Mouse (Mus musculus) thymus, adult 2 months (tissue): Measurements from ENCODE around the gene Nav3. TPM values are rescaled to one million over a fixed set of nuclear protein-coding genes. Genes with fewer than 3 reads are reported as not detected.

Experiments
- DNase-seq: peaks from one replicate; pipeline ENCODE4 v3.0.0; 2021
- H3K27ac ChIP-seq: fragments of 200-500 bp; 2 replicates; pipeline ENCODE4 v1.5.1; 2012; ENCODE audit warnings: low read length, control low read depth; ENCODE audit not compliant: control insufficient read depth, insufficient read depth
- H3K27me3 ChIP-seq: fragments of 200-500 bp; 2 replicates; pipeline ENCODE4 v1.6.1; 2012; ENCODE audit warnings: mild to moderate bottlenecking, low read length, moderate library complexity, mixed read lengths; ENCODE audit not compliant: control insufficient read depth, insufficient read depth
- H3K36me3 ChIP-seq: fragments of 200-500 bp; 2 replicates; pipeline ENCODE4 v1.6.1; 2012; ENCODE audit warnings: mild to moderate bottlenecking, low read length, moderate library complexity; ENCODE audit not compliant: control insufficient read depth, insufficient read depth
- H3K4me1 ChIP-seq: fragments of 200-500 bp; replicated peaks from 2 replicates; pipeline ENCODE4 v1.6.1; 2012; ENCODE audit warnings: low read length; ENCODE audit not compliant: control insufficient read depth, insufficient read depth
- H3K4me3 ChIP-seq: fragments of 200-500 bp; 2 replicates; pipeline ENCODE4 v1.5.1; 2012; ENCODE audit warnings: mild to moderate bottlenecking, low read length, control low read depth, moderate library complexity; ENCODE audit not compliant: control insufficient read depth, insufficient read depth
- CTCF ChIP-seq: fragments of 200-500 bp; IDR thresholded peaks from 2 replicates; pipeline ENCODE4 v1.5.1; 2012; ENCODE audit warnings: mild to moderate bottlenecking, control low read depth, low read length, moderate library complexity, borderline replicate concordance; ENCODE audit not compliant: control insufficient read depth, poor library complexity, insufficient read depth; ENCODE audit errors: extremely low read depth
- POLR2A ChIP-seq: fragments of 200-500 bp; IDR thresholded peaks from 2 replicates; pipeline ENCODE4 v1.6.1; 2012; ENCODE audit warnings: mild to moderate bottlenecking, low read length, control low read depth, moderate library complexity; ENCODE audit not compliant: control insufficient read depth, poor library complexity, insufficient read depth; ENCODE audit errors: extremely low read depth
- WGBS: fragments of 180-500 bp; shearing (Covaris S2); methylation state at CpG from one replicate; pipeline ENCODE4 v1.1.7; 2018; 5-methylcytosine and 5-hydroxymethylcytosine counted together
- polyA plus RNA-seq: library from polyadenylated mRNA; depleted of rRNA; stranded (reverse); fragments of >200 nt; gene quantifications from 2 replicates; pipeline ENCODE4 v1.2.3, GENCODE M21; 2012

The Nav3 gene
- polyA plus RNA-seq, 1 experiment = 0.46 TPM

DNA sequence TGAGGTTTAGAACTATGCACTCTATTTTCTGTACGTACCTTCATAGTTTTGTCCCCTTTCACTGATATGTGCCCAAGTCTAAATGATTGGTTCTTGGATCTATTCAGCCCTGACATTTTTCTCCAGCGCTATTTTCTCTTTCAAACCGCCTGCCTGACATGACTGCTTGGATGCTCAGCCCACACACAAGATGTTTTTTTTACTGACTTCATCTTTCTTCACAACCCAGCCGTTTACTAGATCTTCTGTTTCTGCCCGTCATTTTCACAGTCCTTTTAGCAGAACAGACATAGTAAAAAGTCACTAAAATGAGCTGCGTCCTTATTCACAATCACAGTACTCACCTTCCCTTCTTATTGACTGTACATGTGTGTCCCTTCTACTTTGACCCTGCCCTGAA lies 656.8 kb downstream of the Nav3 start:
- H3K4me1 ChIP-seq = no peaks in the 10 kb centered on the region
- H3K4me3 ChIP-seq = no peak overlapping the region
- H3K36me3 ChIP-seq = no peaks in the 10 kb centered on the region
- no peak overlapping the region for H3K27ac ChIP-seq
- DNase-seq = no peak
- H3K27me3 ChIP-seq = no peaks in the 10 kb centered on the region
- TF ChIP-seq CTCF (no peak), POLR2A (no peak)
- WGBS = 92% methylated on average over 6 of the region's 6 CpGs

DNA sequence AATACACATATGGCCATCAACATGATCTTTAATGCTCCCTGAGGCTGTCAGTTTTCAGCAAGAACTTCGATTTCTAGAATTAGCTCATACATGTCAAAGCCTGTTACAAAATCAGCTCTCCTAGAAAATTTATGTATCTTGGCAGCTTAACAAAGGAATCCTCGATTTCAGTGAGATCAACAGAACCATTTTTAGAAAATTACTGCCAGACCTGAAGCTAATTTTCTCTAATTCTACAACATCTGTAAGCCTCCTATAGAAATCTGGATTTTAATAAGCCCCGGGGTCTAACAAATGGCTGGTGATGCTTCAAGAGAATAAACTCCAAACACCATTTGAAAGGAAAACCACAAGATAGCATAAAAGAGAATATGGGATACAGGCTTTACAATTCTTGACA lies 659.0 kb downstream of the Nav3 start:
- Histone ChIP-seq H3K27me3 (no peaks in the 10 kb centered on the region), H3K27ac (no peak overlapping the region), H3K4me1 (no peaks in the 10 kb centered on the region), H3K4me3 (no peak overlapping the region), H3K36me3 (no peaks in the 10 kb centered on the region)
- no peak for DNase-seq
- TF ChIP-seq CTCF = no peak
- TF ChIP-seq POLR2A = no peak
- 69% methylated on average over 3 of the region's 3 CpGs for WGBS

GRCm38 (mm10) chr10:109793491-109793890 lies 662.5 kb downstream of the Nav3 start:
- no peaks in the 10 kb centered on the region for H3K36me3 ChIP-seq
- 93% methylated on average over 4 of the region's 4 CpGs for WGBS
- no peak for DNase-seq

GRCm38 (mm10) chr10:109788728-109789127 lies 667.3 kb downstream of the Nav3 start:
- Histone ChIP-seq H3K4me1 (no peaks in the 10 kb centered on the region), H3K4me3 (no peak overlapping the region), H3K36me3 (no peaks in the 10 kb centered on the region), H3K27ac (no peak overlapping the region), H3K27me3 (no peaks in the 10 kb centered on the region)
- WGBS = 79% methylated on average over 2 of the region's 2 CpGs
- no peak for DNase-seq
- TF ChIP-seq CTCF (no peak), POLR2A (no peak)

More at GRCm38 (mm10) chr10:109793491-109793890, 662.5 kb downstream of the Nav3 start:
- H3K4me1 ChIP-seq = no peaks in the 10 kb centered on the region
- no peak overlapping the region for H3K27ac ChIP-seq
- TF ChIP-seq POLR2A = no peak
- H3K27me3 ChIP-seq = no peaks in the 10 kb centered on the region
- no peak overlapping the region for H3K4me3 ChIP-seq

GRCm38 (mm10) chr10:109779109-109779508 lies 676.9 kb downstream of the Nav3 start:
- 91% methylated on average over 4 of the region's 4 CpGs for WGBS
- H3K4me1 ChIP-seq = no peaks in the 10 kb centered on the region
- DNase-seq = no peak
- TF ChIP-seq CTCF (no peak), POLR2A (no peak)
- H3K27me3 ChIP-seq = no peaks in the 10 kb centered on the region
- H3K36me3 ChIP-seq = no peaks in the 10 kb centered on the region
- H3K27ac ChIP-seq = no peak overlapping the region
- H3K4me3 ChIP-seq = no peak overlapping the region

- 95% methylated on average over 8 of the region's 8 CpGs for WGBS
- TF ChIP-seq CTCF (no peak), POLR2A (no peak)
- DNase-seq = no peak
- Histone ChIP-seq H3K4me3 (no peak overlapping the region), H3K27ac (no peak overlapping the region), H3K36me3 (no peaks in the 10 kb centered on the region), H3K27me3 (no peaks in the 10 kb centered on the region), H3K4me1 (no peaks in the 10 kb centered on the region)
Measured at GRCm38 (mm10) chr10:109769092-109769491, 686.9 kb downstream of the Nav3 start.

GRCm38 (mm10) chr10:109765650-109766049 lies 690.4 kb downstream of the Nav3 start:
- 7% methylated on average over 2 of the region's 2 CpGs for WGBS
- H3K36me3 ChIP-seq = no peaks in the 10 kb centered on the region
- H3K27me3 ChIP-seq = no peaks in the 10 kb centered on the region
- DNase-seq = no peak
- no peaks in the 10 kb centered on the region for H3K4me1 ChIP-seq
- no peak overlapping the region for H3K27ac ChIP-seq
- TF ChIP-seq POLR2A (no peak), CTCF (no peak)
- H3K4me3 ChIP-seq = no peak overlapping the region
